Comparison of ENCODE assay signal across 29 mouse cellular contexts in genomic region chr1:128324776-128325175, GRCm38 (mm10). TPM values are rescaled to one million over a fixed set of nuclear protein-coding genes. Genes with fewer than 3 reads are reported as not detected.
DNase-seq lines count a peak whose midpoint lies in the region; ATAC-seq and TF ChIP-seq lines count a peak whose summit lies in the region.
"Had no signal": no experiment of that assay in that cellular context is flagged by ENCODE, and none has a peak within 500 bp of the region (broad histone marks: within the 10 kb centered on the region; RNA-seq: fewer than 3 reads in every experiment).

No protein-coding gene starts in this region.

- dilution Hi-C loops in CH12.LX (cut with MboI; ENCODE audit: extremely low pct_ligation_motif_present, extremely low pct_unique_long_range_greater_than_20kb, low sequenced_read_pairs): no loop called here

- H3K79me2 ChIP-seq in CH12.LX (replicated peaks; ENCODE audit: control insufficient read depth, extremely low read depth, insufficient read depth, poor library complexity, severe bottlenecking): no peaks in the 10 kb centered on the region

- peak; percentile 15 for TF ChIP-seq RAD21 in CH12.LX (IDR thresholded peaks at IDR 0.05; ENCODE audit: low read depth, low read length)

- no peak for ATAC-seq in forebrain, embryonic 14.5 days
- no peak for ATAC-seq in forebrain, embryonic 12.5 days (ENCODE audit: low FRiP score)
- ATAC-seq in forebrain, embryonic 16.5 days: peak; percentile 72
- ATAC-seq: inflammation-experienced regulatory T-cells, adult 6 months had no signal

- intact Hi-C loops in left cerebral cortex, postnatal 4 days (cut with DNase I): no loop called here

- no peak overlapping the region for H3K27ac ChIP-seq in forebrain, embryonic 14.5 days (ENCODE audit: low read depth, low read length)
- H3K27ac ChIP-seq in forebrain, embryonic 12.5 days: no peak overlapping the region
- no peak overlapping the region for H3K27ac ChIP-seq in CH12.LX (ENCODE audit: insufficient read depth, low read depth)
- H3K27ac ChIP-seq in forebrain, embryonic 16.5 days (ENCODE audit: low read length): no peak overlapping the region
- H3K27ac ChIP-seq: gastrocnemius, adult 2 months; heart, adult 2 months; hindbrain, embryonic 13.5 days; kidney, postnatal 0 days; limb, embryonic 10.5 days; limb, embryonic 15.5 days; liver, embryonic 14.5 days had no signal

- DNase-seq in forebrain, embryonic 14.5 days (ENCODE audit: low spot score): peak; percentile 52
- peak; percentile 51 for DNase-seq in layer of hippocampus, adult 9-11 months
- DNase-seq in layer of hippocampus, adult 9-10 months (ENCODE audit: low spot score): no peak
- DNase-seq in CH12.LX (ENCODE audit: extremely low read depth): no peak
- DNase-seq in left cerebral cortex, postnatal 4 days: no peak
- DNase-seq in adipocyte (ENCODE audit: low spot score): no peak
- DNase-seq: adrenal gland, adult 2 months; adrenal gland, postnatal 36 days; cerebellum, adult 8-10 months; cerebellum, postnatal 25 days; gastrocnemius, adult 2 months; heart, adult 2 months; heart, postnatal 4 days; kidney, adult 8-10 months; lung, embryonic 14.5 days; lung, postnatal 14 days; midbrain, embryonic 14.5 days; right cerebral cortex, postnatal 25 days; spleen, adult 18-20 months; thymus, postnatal 14 days had no signal

- H3K4me1 ChIP-seq in forebrain, embryonic 14.5 days (ENCODE audit: control insufficient read depth, insufficient read depth, low read length): no peaks in the 10 kb centered on the region
- H3K4me1 ChIP-seq in forebrain, embryonic 12.5 days: no peaks in the 10 kb centered on the region
- H3K4me1 ChIP-seq in CH12.LX (ENCODE audit: control insufficient read depth in 1 of 2, insufficient read depth in 2 of 2): peaks cover 0 to 20% of the 10 kb centered on the region in 2 experiments; a peak in 3 of 4 replicates
- H3K4me1 ChIP-seq in forebrain, embryonic 16.5 days (replicated peaks; ENCODE audit: control insufficient read depth, insufficient read depth, low read length): no peaks in the 10 kb centered on the region
- H3K4me1 ChIP-seq: hindbrain, embryonic 13.5 days; limb, embryonic 10.5 days; limb, embryonic 15.5 days had no signal

- no peak overlapping the region for H3K9ac ChIP-seq in forebrain, embryonic 14.5 days (ENCODE audit: low read length)
- H3K9ac ChIP-seq in forebrain, embryonic 12.5 days: no peak overlapping the region
- no peak overlapping the region for H3K9ac ChIP-seq in CH12.LX (ENCODE audit: insufficient read depth, low read depth)
- no peak overlapping the region for H3K9ac ChIP-seq in forebrain, embryonic 16.5 days (replicated peaks; ENCODE audit: low read depth, low read length)
- H3K9ac ChIP-seq: heart, embryonic 12.5 days; hindbrain, embryonic 13.5 days; limb, embryonic 15.5 days; liver, embryonic 14.5 days; lung, embryonic 14.5 days had no signal

- no peak for TF ChIP-seq POLR2A in CH12.LX (IDR thresholded peaks at IDR 0.05; ENCODE audit: low read depth, low read length)

- no peak for TF ChIP-seq CTCF in CH12.LX (conservative IDR thresholded peaks at IDR 0.05 in 1 of 2, IDR thresholded peaks at IDR 0.05 in 1 of 2; ENCODE audit: low read depth in 2 of 2, low read length in 2 of 2)

- H3K4me2 ChIP-seq in forebrain, embryonic 14.5 days (ENCODE audit: low read length): no peak overlapping the region
- H3K4me2 ChIP-seq in forebrain, embryonic 12.5 days: no peak overlapping the region
- H3K4me2 ChIP-seq in CH12.LX (ENCODE audit: insufficient read depth, low read depth, poor library complexity, severe bottlenecking): no peak overlapping the region
- no peak overlapping the region for H3K4me2 ChIP-seq in forebrain, embryonic 16.5 days (ENCODE audit: low read length)
- H3K4me2 ChIP-seq: heart, embryonic 12.5 days; hindbrain, embryonic 13.5 days; limb, embryonic 15.5 days; lung, embryonic 14.5 days had no signal

- H3K27me3 ChIP-seq in forebrain, embryonic 14.5 days (replicated peaks; ENCODE audit: control insufficient read depth, insufficient read depth, low read length): no peaks in the 10 kb centered on the region
- no peaks in the 10 kb centered on the region for H3K27me3 ChIP-seq in forebrain, embryonic 12.5 days
- no peaks in the 10 kb centered on the region for H3K27me3 ChIP-seq in CH12.LX (replicated peaks)
- no peaks in the 10 kb centered on the region for H3K27me3 ChIP-seq in forebrain, embryonic 16.5 days (replicated peaks; ENCODE audit: control insufficient read depth, insufficient read depth, low read length)
- H3K27me3 ChIP-seq: heart, embryonic 12.5 days; hindbrain, embryonic 13.5 days; limb, embryonic 15.5 days had no signal

- 0 out of 2 replicates have a peak, but pooled peaks cover 8% of the 10 kb centered on the region for H3K36me3 ChIP-seq in forebrain, embryonic 14.5 days (ENCODE audit: control insufficient read depth, insufficient read depth, low read length)
- H3K36me3 ChIP-seq in forebrain, embryonic 12.5 days (replicated peaks): peaks cover 26% of the 10 kb centered on the region
- H3K36me3 ChIP-seq in CH12.LX (replicated peaks in 1 of 2; ENCODE audit: control insufficient read depth in 1 of 2, insufficient read depth in 1 of 2, low read length in 1 of 2): peaks cover 14 to 48% of the 10 kb centered on the region in 2 experiments
- H3K36me3 ChIP-seq in forebrain, embryonic 16.5 days (ENCODE audit: control insufficient read depth, insufficient read depth): no peaks in the 10 kb centered on the region

- TF ChIP-seq EP300 in CH12.LX (IDR thresholded peaks at IDR 0.05; ENCODE audit: low read length): no peak

- in situ Hi-C loops in CH12.LX (cut with MboI; ENCODE audit: low pct_ligation_motif_present, low pct_unique_long_range_greater_than_20kb, low sequenced_read_pairs): no loop called here

- WGBS in forebrain, embryonic 14.5 days: 93% methylated on average over 2 of the region's 2 CpGs
- 81% methylated on average over 2 of the region's 2 CpGs for WGBS in forebrain, embryonic 12.5 days
- WGBS in forebrain, embryonic 16.5 days: 72% methylated on average over 2 of the region's 2 CpGs

- no peaks in the 10 kb centered on the region for H3K9me3 ChIP-seq in forebrain, embryonic 14.5 days (replicated peaks; ENCODE audit: control insufficient read depth, low read length)
- no peaks in the 10 kb centered on the region for H3K9me3 ChIP-seq in forebrain, embryonic 12.5 days
- H3K9me3 ChIP-seq in CH12.LX (replicated peaks; ENCODE audit: low read length): no peaks in the 10 kb centered on the region
- no peaks in the 10 kb centered on the region for H3K9me3 ChIP-seq in forebrain, embryonic 16.5 days (ENCODE audit: control insufficient read depth, low read length)
- H3K9me3 ChIP-seq: heart, embryonic 12.5 days; hindbrain, embryonic 13.5 days; limb, embryonic 10.5 days; limb, embryonic 15.5 days had no signal

- no peak overlapping the region for H3K4me3 ChIP-seq in forebrain, embryonic 14.5 days (ENCODE audit: low read depth, low read length)
- no peak overlapping the region for H3K4me3 ChIP-seq in forebrain, embryonic 12.5 days (replicated peaks)
- H3K4me3 ChIP-seq in CH12.LX (replicated peaks in 1 of 3; ENCODE audit: low read depth in 2 of 3, low read length in 2 of 3, poor library complexity in 1 of 3): no peak overlapping the region
- no peak overlapping the region for H3K4me3 ChIP-seq in forebrain, embryonic 16.5 days (replicated peaks; ENCODE audit: low read length)
- H3K4me3 ChIP-seq: gastrocnemius, adult 2 months; heart, adult 2 months; heart, embryonic 12.5 days; hindbrain, embryonic 13.5 days; limb, embryonic 10.5 days; limb, embryonic 15.5 days had no signal

TF ChIP-seq in CH12.LX, 34 proteins besides CTCF, POLR2A, EP300 and RAD21:
- TF ChIP-seq ZKSCAN1 (IDR thresholded peaks at IDR 0.05; ENCODE audit: borderline replicate concordance, low read depth, low read length) (no peak), MAFK (IDR thresholded peaks at IDR 0.05; ENCODE audit: insufficient replicate concordance, low read length) (no peak)
TF ChIP-seq in CH12.LX: peak in this region for 0.

RNA-seq across cellular contexts. Expression of gene Lct, which starts 3.3 kb away (rescaled TPM):
- polyA plus RNA-seq in forebrain, embryonic 14.5 days (2014; fragmentation: Nextera tagmentation; extraction: Ambion mirVana): 0.05 and 0.12 TPM in 2 replicates
- polyA plus RNA-seq in forebrain, embryonic 12.5 days (2016; fragmentation: Nextera tagmentation; extraction: Ambion mirVana): 0.13 and 0.24 TPM in 2 replicates
- total RNA-seq in CH12.LX (2012; rRNA removed) (0.04 and 0.08 TPM in 2 replicates), CH12.LX (2014; rRNA removed) (0.07 and 0.19 TPM in 2 replicates)
- polyA plus RNA-seq in CH12.LX (2012; ENCODE audit: insufficient read length, low read depth): 0.11 and 0.14 TPM in 2 replicates
- 0.09 and 0.17 TPM in 2 replicates for polyA plus RNA-seq in forebrain, embryonic 16.5 days (2015; fragmentation: Nextera tagmentation; extraction: Ambion mirVana)
- 1 to 10 TPM in 1 of 2 experiments, under 1 TPM in 1; 0.79 to 1.0 TPM for total RNA-seq in left cerebral cortex, postnatal 4 days (2021)
- total RNA-seq: gastrocnemius, adult 2 months; heart, adult 2 months had no signal

RNA-seq across cellular contexts. Expression of gene Mcm6, which starts 34.7 kb away (rescaled TPM):
- 121 and 131 TPM in 2 replicates for polyA plus RNA-seq in forebrain, embryonic 14.5 days (2014; fragmentation: Nextera tagmentation; extraction: Ambion mirVana)
- 256 and 263 TPM in 2 replicates for polyA plus RNA-seq in forebrain, embryonic 12.5 days (2016; fragmentation: Nextera tagmentation; extraction: Ambion mirVana)
- total RNA-seq in CH12.LX (2012; rRNA removed) (260 and 289 TPM in 2 replicates), CH12.LX (2014; rRNA removed) (457 and 467 TPM in 2 replicates)
- 296 and 297 TPM in 2 replicates for polyA plus RNA-seq in CH12.LX (2012; ENCODE audit: insufficient read length, low read depth)
- 95.3 and 113 TPM in 2 replicates for polyA plus RNA-seq in forebrain, embryonic 16.5 days (2015; fragmentation: Nextera tagmentation; extraction: Ambion mirVana)
- 10 to 100 TPM; 24.0 to 26.0 TPM for total RNA-seq in left cerebral cortex, postnatal 4 days (2021)

Comparison
In these comparisons a context has a peak if more than half of its experiments do, and no peak if none do; other contexts are left out.
1. DNase-seq: peak in forebrain, embryonic 14.5 days (single experiment) and layer of hippocampus, adult 9-11 months (single experiment); none in layer of hippocampus, adult 9-10 months (single experiment), CH12.LX (single experiment), left cerebral cortex, postnatal 4 days (single experiment) and adipocyte (single experiment).